Mouse (Mus musculus) lung, postnatal 0 days (tissue): ENCODE data around the gene Ptgs2.

Source experiments
- CTCF ChIP-seq: IDR thresholded peaks from 2 replicates; pipeline ENCODE4 v1.5.1; 2016; ENCODE audit warnings: antibody characterized with exemption, mild to moderate bottlenecking
- EP300 ChIP-seq: IDR thresholded peaks from 2 replicates; pipeline ENCODE4 v1.6.1; 2016; ENCODE audit warnings: antibody characterized with exemption, mild to moderate bottlenecking, control low read depth

GRCm38 (mm10) chr1:150072880-150073279, 27.0 kb upstream of the Ptgs2 start:
- TF ChIP-seq EP300 (no peak), CTCF (no peak)
